Mouse (Mus musculus): Measurements from ENCODE around the gene Cbx3.

The Cbx3 gene

DNA sequence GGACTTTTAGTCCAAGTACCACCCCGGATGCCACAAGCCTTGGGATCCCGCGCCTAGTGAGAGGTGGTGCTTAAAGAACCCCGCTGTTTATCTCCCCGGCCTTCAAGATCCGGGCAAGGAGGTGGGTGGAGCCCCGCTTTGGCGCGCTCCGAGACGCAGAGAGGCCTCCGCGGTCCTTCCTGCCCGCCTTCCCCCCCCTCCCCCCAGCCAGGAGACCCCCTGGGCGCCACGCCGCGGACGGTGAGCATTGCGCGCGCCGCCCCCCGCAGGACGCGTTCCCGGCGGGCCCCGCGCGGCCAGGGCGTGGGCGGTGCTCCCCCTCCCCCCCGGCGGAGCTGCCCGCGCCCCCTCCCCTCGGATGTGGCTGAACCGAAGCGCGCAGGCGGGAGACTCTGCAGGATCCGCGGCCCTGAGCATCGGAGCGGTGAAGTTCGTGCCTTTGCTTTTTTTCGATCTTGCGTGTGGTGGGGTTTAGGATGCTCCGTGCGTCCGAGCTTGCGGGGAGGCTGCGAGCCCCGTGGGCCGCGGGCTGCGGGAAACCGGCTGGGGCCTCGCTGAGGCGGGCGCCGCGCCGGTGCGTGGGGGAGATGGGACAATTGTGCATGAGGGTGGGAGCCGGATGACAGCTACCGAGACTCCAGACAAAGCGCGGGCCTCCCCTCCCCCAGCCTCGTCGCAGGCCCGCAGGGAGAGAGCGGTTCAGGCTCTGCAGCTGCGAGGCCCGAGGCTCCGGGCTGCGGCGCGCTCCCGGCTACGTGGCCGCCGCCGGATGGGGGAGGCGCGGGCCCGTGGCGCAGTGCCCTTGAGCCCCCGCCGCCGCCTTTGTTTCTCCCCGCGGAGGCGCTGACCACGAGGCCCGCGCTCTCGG is at the start of gene Cbx3:
Gene Cbx3 (plus strand): TSS at position 50 of the 868 bp plus-strand sequence.
- no peak for DNase-seq (ENCODE audit: extremely low spot score, low read depth, low spot score)

DNA sequence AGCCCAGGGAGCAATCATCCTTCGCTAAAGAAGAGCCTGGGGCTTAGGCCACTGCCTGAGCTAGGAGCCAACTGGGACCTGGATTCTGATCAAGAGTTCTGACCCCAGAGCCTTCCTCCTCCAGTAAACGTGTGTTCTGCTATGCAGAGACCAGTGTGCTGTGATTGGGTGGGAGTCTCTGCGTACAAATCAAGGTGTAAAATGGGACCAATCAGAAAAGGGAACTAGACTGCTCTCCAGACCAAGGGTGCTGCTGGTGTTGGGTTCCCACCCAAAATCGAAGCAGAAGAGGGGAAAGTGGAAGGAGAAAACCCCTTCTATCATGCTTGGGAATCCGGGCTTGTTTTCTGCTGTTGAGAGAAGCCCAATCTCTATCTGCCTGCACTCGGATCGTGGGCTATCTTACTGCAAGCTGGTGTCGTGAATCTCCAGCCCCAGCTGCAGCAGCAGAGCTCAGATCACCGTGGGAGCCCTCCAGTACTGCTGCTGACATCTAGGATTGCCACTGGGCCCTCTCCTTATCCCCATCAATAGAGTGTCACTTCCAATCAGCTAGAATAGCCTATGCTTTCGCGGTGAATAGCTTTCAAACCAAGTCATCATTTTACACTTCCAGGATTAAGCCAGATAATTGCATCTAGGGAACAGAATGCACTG is 46.6 kb upstream of the Cbx3 start:
- DNase-seq (ENCODE audit: extremely low spot score, low read depth, low spot score) = no peak

DNA sequence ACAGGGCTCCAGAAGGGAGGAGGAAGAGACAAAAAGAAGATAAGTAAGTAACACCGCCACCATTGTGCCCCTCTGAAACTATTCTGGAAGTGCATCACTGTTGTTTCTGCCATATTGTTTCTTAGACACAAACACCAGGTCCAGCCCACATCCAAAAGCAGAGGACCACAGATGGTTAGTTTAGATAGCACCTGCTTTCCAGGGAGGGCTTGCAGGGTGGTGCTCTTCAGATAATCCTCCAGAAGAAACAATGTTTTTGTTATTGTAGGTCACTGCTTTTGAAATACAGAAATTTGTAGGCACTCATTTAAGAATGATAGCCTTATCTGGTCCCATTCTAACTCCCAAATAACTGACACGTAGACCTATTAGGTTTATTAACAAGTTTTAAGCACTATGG is 45.6 kb upstream of the Cbx3 start:
- DNase-seq (ENCODE audit: extremely low spot score, low read depth, low spot score) = no peak

DNA sequence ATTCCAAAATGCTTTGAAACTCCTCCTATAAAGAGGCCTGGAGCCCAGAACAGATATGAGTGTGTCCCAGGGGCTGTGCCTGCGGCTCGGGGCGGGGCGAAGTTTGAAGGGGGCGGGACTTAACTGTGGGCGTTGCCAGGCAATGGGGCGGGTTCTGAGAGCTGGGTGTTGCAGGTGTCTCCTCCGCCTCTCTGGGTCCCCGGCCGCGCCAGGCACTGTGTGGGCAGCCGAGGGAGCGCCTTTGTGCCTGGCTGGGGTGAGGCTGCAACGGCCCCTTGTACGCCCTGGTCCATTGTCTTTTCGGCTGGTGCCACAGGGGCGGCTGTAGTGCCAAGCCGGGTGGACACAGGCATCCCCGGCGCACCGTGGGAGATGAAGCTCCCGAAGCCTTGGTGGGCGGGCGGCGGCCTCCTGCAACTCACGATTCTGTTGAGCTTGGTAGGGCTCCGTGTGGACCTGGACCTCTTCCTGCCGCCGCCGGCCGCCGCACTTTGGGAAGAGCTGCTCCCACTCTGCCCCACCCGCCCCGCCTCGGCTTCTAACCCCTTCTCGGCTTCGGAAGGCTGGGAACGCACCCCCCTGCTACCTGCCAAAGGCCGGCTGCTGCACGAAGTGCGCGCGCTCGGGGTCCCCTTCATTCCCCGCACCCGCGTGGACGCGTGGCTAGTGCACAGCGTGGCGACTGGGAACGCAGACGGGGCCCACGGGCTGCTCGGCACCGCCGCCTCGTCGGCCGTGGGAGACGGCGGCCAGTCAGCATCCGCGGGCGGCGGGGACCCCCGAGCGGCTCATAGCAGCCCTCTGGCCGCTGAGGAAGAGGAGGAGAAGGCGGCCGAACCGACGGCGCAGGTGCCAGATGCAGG is 37.4 kb upstream of the Cbx3 start, which contains the start of gene Nfe2l3:
Gene Nfe2l3 (plus strand): TSS at position 136 of the 863 bp plus-strand sequence.
- no peak for DNase-seq (ENCODE audit: extremely low spot score, low read depth, low spot score)

DNA sequence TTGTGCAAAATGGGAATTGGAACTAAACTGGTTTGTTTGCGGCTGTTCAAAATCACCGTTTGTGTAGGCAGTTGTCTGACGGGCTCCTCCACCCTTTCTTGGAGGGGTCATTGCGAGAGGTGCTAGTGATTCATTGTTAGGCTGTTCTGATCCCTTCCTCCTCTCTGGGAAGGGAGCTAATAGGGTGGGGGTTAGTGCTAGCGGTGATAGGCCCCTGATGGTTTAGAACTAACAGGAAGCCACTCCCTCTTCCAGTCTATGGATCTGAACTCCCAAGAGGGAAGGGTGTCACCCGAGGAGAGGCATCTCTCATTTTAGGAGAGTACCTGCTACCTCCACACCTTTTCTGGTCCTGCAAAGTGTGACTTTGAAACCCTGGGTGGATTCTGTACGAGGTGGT is 35.9 kb upstream of the Cbx3 start:
- DNase-seq (ENCODE audit: extremely low spot score, low read depth, low spot score) = no peak

DNA sequence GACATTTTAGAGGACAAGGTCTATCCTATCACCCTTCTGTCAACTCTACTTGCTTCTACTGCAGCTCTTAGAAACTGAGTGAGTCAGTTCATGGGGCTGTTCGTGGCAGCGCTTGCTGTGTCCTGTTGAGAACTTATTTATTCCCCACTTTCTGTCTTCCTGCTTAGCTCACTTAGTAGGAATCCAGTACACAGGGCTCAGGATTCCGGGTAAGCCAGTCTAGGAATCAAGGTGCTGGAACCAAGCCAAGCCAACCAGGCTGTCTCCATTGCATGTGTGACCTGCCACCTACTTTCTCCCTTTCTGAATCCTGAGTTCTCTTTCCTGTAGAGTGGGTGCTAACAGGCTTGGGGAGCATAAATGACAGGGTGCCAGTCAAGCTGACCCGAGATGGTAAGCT is 32.5 kb upstream of the Cbx3 start:
- no peak for DNase-seq (ENCODE audit: extremely low spot score, low read depth, low spot score)

- no peak for DNase-seq (ENCODE audit: extremely low spot score, low read depth, low spot score)
Observed at GRCm38 (mm10) chr6:51438826-51439330, 31.3 kb upstream of the Cbx3 start.

DNA sequence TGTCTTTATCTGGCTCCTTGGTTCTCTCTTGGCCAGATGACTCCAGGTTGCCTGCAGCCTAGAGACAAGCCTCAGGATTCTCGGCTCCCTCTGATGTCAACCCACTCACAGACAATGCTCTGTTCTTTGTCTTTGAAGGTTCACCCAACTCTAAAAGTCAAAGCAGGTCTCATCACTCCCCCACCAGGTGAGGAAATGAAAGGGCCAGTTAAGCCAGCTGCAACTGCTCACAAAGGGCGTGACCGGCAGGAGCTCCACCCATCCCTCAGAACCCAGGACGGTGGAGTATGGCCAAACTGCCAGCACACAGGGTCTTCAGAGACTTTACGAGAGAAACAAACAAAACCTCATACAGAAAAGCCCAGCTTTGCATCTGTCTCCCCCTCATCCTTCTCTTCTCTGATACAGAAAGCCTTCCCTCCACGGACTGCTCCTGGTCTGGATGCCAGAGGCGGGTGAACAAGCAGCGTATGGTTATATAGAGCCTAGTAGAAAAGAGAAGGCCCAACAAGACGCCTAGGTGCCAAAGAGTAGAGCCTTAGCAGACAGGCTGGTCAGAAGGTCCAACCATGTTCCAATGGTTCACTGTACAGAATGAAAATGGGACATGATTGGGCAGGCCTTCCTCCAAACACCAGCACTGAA is 27.8 kb upstream of the Cbx3 start:
- DNase-seq (ENCODE audit: extremely low spot score, low read depth, low spot score) = no peak

- DNase-seq (ENCODE audit: extremely low spot score, low read depth, low spot score) = no peak
Observed at GRCm38 (mm10) chr6:51452927-51453503, 17.1 kb upstream of the Cbx3 start.

DNA sequence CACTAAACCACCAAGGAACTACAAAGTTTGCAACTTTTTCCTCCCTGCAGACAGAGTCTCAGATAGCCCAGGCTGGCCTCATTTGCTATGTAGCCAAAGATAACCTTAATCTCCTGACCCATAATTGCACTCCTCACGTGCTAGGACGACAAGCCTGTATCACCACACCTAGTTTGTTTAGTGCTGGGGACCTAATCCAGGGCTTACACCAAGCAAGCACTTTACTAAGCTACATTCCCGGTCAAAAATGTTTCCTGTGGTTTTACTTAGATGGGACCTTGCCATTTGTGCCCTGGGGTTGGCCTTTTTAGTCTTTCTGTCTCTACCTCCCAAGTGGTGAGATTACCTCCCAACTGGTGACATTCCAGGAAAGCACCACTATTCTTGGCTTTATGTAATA is 15.2 kb upstream of the Cbx3 start:
- DNase-seq (ENCODE audit: extremely low spot score, low read depth, low spot score) = no peak

GRCm38 (mm10) chr6:51456198-51456597 is 14.0 kb upstream of the Cbx3 start:
- no peak for DNase-seq (ENCODE audit: extremely low spot score, low read depth, low spot score)

DNA sequence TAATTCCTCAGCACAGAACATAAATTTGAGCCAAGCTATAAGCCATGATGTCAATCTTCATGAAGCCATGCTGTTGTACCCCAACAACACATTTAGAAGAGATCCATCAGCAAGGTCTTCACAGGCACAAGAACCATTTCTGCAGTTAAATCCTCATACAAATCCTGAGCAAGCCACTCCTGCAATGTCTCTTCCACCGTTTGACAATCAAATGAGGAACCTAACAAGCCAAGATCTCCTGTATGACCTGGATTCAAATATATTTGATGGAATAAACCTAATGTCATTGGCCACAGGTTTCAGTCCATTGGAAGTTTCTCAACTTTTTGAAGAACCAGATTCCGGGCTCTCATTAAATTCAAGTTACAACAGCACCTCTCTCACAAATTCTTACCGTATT is 12.9 kb upstream of the Cbx3 start:
- DNase-seq (ENCODE audit: extremely low spot score, low read depth, low spot score) = no peak

DNA sequence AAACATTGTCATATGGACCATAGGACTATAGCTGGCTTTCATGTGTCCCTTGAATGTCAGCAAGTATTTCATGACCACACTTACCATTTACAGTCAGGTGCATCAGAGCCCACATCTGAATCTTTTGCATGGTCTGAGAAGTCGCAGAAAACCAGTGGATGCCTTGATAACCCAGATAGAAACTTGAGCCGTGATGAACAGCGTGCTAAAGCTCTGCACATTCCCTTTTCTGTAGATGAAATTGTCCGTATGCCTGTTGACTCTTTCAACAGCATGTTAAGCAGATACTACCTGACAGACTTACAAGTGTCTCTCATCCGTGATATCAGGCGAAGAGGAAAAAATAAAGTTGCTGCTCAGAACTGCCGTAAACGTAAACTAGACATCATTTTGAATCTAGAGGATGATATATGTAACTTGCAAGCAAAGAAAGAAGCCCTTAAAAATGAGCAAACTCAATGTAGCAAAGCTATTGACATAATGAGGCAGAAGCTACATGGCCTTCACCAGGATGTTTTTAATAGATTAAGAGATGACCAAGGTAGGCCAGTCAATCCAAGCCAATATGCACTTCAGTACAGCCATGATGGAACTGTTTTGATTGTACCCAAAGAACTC is 12.3 kb upstream of the Cbx3 start:
- no peak for DNase-seq (ENCODE audit: extremely low spot score, low read depth, low spot score)

DNA sequence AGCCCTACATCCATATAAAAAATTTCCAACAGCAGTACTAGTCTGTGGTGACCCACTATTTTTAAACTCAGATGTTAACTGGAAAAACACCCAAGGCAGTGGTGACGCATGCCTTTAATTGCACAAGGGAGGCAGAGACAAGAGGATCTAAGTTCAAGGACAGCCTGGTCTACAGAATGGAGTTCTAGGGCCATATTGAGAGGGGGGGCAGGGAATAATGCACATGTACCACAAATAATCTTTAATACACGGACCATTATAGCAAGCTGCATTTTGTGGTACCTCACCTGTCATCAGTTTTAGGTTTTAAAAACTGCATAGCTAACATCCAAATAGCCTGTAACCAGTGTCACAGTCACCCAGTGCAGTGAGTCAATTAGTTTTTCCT is 11.2 kb upstream of the Cbx3 start:
- DNase-seq (ENCODE audit: extremely low spot score, low read depth, low spot score) = no peak

- DNase-seq (ENCODE audit: extremely low spot score, low read depth, low spot score) = no peak
Observed at GRCm38 (mm10) chr6:51459313-51460020, 10.7 kb upstream of the Cbx3 start.

- DNase-seq (ENCODE audit: extremely low spot score, low read depth, low spot score) = no peak
Observed at GRCm38 (mm10) chr6:51460021-51460360, 10.2 kb upstream of the Cbx3 start.

DNA sequence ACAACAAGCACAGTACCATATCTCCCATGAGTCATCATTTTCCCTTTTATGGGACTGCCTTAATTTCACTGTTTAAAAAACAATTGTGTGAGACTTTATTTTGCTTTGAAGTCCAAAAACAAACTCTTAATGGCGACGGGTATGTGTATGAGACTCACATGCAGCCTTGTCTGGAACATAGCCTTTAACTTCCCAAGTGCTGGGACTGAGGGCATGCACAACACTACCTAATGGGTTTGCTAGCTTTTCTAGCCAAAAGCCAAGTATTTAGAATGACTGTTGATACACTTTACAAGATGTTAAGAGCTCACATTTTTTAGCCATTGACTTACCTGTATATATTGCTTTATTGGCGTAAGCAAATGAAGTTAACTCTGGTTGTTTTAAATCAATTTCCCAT is 9.8 kb upstream of the Cbx3 start:
- no peak for DNase-seq (ENCODE audit: extremely low spot score, low read depth, low spot score)

- DNase-seq (ENCODE audit: extremely low spot score, low read depth, low spot score) = no peak
Observed at GRCm38 (mm10) chr6:51467649-51468048, 2.5 kb upstream of the Cbx3 start.

DNA sequence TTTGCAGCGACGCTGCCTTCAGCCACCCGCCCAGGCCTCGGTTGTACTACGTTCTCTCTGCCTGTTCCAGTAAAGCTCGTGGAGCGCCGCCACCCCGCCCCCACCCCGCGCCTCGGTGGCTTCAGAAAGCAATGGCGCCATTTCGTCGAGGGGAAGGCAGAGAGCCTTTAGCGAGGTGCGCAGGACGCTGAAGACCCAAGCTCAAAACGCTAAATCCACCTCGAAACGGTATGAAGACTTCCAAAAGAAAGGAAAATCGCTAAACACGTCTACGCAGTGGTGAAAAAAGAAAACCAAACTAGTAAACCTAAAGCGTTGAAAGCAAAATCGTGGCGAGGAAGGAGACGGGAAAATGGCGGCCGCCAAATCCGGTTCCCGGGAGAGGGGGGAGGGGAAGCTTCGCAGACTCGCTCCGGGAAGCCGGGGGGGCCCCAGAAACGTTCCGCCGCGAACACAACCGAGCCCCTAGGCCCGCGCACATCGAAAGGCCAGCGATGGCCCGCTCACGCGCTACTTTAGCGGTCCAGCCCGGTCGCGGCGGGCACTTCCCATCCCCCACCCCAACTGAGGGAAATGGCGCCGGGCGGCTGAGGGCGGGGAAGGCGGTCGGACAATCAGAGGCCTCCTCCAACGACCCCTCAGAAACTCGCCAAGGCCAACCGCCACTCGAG is 1.1 kb upstream of the Cbx3 start:
- no peak for DNase-seq (ENCODE audit: extremely low spot score, low read depth, low spot score)
